Mouse (Mus musculus) gastrocnemius, postnatal 10 days (tissue): Measurements from ENCODE around the gene Pkp2. TPM values are rescaled to one million over a fixed set of nuclear protein-coding genes. Genes with fewer than 3 reads are reported as not detected.

ENCODE experiments used
- DNase-seq: peaks from one replicate; pipeline ENCODE4 v3.0.0; 2021; ENCODE audit warnings: mixed read lengths
- total RNA-seq, 2 experiments: library from RNA; stranded (reverse); gene quantifications; 2 replicates each; pipeline ENCODE4 v1.2.3; 2021

Pkp2 gene
- total RNA-seq, 2 experiments from 2014 or later, result 1.0 to 1.2 TPM

GRCm38 (mm10) chr16:16261481-16261880, 48.4 kb downstream of the Pkp2 start:
- DNase-seq, result no peak

- DNase-seq, result no peak
These were observed 49.3 kb downstream of the Pkp2 start for GRCm38 (mm10) chr16:16262436-16262835.

DNA sequence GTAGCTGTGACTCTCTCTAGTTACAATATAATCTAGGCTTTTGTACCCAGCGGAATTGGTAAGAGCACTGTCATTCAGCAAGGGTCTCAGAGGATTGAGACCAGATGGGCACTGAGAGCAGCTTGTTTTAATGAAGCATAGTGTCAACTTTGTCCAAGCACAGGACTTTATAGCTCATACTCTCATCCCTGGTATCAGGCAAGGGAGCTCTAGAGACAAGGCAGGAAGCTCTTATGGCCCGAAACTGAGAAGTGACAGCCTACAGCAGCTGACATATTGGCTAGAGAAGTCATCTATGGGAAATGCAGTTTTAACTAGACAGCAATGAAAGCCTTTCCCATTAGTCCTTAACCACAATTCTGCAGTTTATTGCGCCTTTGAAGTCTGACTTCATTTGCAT, 59.9 kb downstream of the Pkp2 start:
- DNase-seq, result no peak

DNA sequence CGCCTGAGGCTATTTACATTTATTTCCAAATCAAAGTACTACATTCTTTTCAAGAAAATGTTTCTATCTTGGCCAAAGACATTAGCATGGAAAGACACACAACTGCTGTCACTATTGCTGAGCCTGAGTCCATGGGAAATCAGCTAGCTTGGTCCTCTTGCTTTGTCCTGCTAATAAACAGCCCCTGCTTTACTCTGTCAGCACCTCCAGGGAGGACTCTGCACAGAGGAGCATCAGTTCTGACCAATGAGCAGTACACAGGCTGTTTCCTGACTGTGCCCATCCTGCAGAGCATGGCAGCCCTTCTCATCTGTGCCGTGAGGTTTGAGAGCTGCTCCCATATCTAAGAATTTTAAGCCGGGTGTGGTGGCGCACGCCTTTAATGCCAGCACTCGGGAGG, 60.6 kb downstream of the Pkp2 start:
- DNase-seq, result no peak

GRCm38 (mm10) chr16:16302369-16303137, 89.4 kb downstream of the Pkp2 start, which contains the start of gene Yars2:
Gene Yars2, plus strand, starts transcription at chr16:16302965.
- peak; percentile 87 for DNase-seq

DNA sequence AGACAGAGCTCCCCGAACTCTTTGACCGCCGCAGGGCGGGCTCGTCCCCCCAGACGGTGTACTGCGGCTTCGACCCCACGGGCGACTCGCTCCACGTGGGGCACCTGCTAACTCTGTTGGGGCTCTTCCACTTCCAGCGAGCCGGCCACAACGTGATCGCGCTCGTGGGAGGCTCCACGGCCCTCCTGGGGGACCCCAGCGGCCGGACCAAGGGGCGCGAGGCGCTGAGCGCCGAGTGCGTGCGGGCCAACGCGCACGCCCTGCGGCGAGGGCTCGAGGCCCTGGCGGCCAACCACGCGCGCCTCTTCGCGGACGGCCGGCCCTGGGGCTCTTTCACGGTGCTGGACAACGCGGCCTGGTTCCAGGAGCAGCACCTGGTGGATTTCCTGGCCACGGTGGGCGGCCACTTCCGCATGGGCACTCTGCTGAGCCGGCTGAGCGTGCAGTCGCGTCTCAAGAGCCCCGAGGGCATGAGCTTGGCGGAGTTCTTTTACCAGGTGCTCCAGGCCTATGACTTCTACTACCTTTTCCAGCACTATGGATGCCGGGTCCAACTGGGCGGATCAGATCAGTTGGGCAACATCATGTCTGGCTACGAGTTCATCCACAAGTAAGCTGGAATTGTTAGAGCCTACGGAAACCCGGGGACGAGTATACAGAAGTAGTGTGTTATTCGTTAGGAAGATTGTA, 90.2 kb downstream of the Pkp2 start:
- peak; percentile 32 for DNase-seq

DNA sequence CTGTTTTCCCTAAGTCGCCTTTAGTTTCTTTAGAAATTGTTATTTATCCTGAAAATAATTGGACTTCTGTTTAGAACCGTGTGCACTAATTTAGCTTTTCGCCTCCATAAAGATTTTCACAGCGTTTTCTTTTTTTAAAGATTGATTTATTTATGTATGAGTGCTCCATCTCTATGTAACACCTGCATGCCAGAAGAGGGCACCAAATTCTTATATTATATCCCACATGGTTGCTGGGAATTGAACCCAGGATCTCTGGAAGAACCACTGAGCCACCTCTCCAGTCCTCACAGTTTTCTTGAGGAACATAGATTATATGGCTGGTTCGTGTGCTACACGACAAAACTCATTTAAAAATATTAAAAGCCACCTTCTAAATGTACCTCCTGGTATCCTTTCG, 90.8 kb downstream of the Pkp2 start:
- no peak for DNase-seq

GRCm38 (mm10) chr16:16311319-16311718, 98.2 kb downstream of the Pkp2 start:
- no peak for DNase-seq

Other genes starting within 250 kb of the Pkp2 start
- gene Yars2, start 89.6 kb downstream of the Pkp2 start, total RNA-seq, result 10 to 100 TPM; 15.4 to 16.7 TPM
- 10 to 100 TPM; 77.6 to 79.1 TPM for gene Dnm1l, start 145.6 kb downstream of the Pkp2 start, total RNA-seq